Mouse (Mus musculus) kidney, postnatal 14 days (tissue): ENCODE measurements around the gene Pxmp2.

Experiments
- DNase-seq: peaks from one replicate; pipeline ENCODE4 v3.0.0; 2022; ENCODE audit warnings: mixed read lengths

Gene Pxmp2

GRCm38 (mm10) chr5:110285770-110286445, at the start of gene Pxmp2, which contains the start of gene Pole:
Gene Pxmp2, minus strand, starts transcription at chr5:110286186.
Gene Pole, plus strand, starts transcription at chr5:110286306.
- peak; percentile 95 for DNase-seq

DNA sequence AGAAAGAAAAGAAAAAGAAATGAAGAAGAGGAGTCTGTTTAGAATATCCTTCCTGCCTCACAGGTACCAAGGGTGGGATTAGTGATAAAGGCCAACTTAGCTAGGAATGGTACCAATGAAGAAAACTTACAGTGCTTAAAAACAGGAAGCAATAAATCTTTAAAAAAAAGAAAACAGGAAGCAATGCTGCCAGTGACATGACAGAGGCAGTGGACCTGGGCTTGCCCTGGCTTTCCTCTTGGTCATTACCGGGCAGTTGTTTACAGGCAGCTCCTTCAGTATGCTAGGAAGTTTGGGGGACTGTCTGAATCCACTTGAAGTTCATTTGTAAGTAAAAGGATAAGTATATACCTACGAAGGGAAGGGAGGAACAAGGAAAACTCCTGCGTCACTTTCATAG, 44.5 kb upstream of the Pxmp2 start:
- peak; percentile 31 for DNase-seq

GRCm38 (mm10) chr5:110313127-110313526, 27.1 kb upstream of the Pxmp2 start:
- no peak for DNase-seq

GRCm38 (mm10) chr5:110308861-110309260, 22.9 kb upstream of the Pxmp2 start:
- no peak for DNase-seq

DNA sequence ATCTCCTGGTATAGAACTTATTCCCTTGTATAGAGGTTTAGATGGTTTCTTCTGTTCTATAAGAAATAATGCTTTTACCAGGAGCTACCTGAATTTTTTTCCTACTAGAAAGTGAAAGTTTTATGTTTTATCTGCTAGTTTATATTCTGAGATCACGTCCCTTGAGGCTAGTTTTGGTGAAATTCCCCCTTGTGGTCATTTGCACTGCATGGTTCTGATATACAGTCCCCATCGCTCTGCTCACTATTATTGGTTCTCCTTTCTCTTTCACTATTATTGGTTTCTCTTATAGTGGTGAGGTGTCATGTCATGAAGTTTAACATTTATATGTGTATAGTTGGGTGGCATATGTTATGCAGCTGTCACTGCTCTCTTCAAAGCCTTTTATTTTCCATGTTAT, 14.6 kb upstream of the Pxmp2 start:
- no peak for DNase-seq

- no peak for DNase-seq
Observed at GRCm38 (mm10) chr5:110296637-110297036, 10.7 kb upstream of the Pxmp2 start.

GRCm38 (mm10) chr5:110291649-110292048, 5.7 kb upstream of the Pxmp2 start:
- DNase-seq: no peak

GRCm38 (mm10) chr5:110287084-110287475, 1.1 kb upstream of the Pxmp2 start:
- no peak for DNase-seq

DNA sequence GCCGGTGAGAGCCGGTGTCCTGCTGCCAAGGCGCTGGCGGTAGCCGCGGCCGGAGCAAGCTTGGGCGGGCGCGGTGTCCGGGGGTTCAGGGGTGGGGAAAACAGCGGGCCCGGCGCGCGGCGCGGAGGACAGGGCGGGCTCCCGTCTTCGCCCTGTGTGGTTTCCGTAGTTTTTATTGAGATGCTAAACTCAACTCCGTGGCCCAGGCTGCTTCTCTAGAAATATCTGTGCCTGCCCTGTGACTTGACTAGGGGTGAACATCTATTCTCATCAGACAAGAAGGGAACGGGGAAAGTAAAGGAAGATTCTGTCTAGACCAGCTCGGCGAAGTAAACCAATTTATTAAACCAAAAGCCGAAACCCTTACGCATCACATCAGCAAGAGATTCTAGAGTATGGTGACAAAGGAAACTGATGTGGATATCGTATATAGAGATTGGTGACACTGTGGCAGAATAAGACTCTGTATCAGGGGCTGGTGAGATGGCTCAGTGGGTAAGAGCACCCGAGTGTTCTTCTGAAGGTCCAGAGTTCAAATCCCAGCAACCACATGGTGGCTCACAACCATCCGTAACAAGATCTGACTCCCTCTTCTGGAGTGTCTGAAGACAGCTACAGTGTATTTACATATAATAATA, 579 bp upstream of the Pxmp2 start:
- no peak for DNase-seq

DNA sequence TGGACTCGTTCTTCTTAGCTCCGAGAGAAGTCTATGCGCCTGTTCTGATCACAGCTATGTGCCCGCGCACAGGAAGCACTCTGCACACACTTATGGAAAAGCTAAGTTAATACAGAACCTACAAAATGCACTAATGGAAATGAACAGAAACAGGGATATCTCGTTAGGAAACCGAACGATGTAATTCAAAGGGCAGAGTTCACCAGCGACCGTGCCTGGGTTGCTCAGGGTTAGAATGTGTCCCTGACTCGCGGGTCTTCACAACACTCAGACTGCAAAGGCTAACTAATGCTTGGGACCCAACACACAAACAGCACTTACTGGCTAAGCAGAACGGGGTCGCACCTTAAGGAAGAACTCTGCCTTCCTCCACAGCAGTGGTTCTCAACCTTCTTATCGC, 830 bp downstream of the Pxmp2 start:
- peak; percentile 33 for DNase-seq

DNA sequence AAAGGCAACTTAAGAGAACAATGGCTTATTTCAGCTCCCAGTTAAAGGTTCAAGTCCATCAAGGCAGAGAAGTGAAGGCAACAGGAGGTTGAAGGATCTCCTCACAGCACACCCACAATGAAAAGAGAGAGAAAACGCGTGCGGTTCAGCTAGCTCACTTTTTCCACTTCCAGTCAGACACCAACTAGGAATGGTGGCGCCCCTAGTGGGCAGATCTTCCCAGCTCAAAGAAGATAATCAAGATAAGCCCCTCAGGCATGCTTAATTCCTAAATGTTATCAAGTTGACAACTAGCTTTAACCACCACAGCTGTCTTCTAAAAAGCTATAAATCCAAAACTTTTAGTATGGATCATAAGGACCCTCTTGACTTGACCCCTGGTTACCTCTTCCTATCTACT, 1.4 kb downstream of the Pxmp2 start:
- DNase-seq: peak; percentile 66

DNA sequence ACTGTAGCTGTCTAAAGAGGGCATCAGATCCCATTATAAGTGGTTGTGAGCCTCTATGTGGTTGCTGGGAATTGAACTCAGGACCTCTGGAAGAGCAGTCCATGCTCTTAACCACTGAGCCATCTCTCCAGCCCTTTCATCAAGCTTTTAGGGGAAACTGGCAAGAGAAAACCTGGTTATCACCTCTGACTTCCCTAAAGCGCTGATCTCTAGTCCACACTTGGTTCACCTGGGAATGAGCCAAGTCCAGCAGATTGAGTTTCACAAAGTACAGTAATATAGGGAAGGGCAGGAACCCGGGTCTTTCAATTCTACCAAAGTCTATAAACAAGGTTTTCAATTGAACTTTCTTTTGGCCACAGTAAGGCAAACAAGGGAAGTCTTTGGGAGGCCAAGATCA, 4.0 kb downstream of the Pxmp2 start:
- no peak for DNase-seq

DNA sequence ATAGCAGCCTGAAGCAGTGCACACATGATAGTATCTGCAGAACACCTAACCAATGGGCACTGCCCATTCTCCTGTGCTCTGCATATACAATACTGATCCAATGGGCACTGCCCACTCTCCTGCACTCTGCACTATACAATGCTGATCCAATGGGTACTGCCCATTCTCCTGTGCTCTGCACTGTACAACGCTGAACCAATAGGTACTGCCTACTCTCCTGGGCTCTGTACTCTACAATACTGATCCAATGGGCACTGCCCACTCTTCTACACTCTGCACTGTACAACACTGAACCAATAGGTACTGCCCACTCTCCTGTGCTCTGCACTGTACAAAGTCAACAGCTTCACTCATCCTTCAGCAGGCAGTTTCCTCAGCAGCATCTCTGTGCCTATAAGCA, 9.1 kb downstream of the Pxmp2 start:
- DNase-seq: no peak

- no peak for DNase-seq
Observed at GRCm38 (mm10) chr5:110276391-110276790, 9.6 kb downstream of the Pxmp2 start.

- DNase-seq: no peak
Observed at GRCm38 (mm10) chr5:110274846-110275245, 11.1 kb downstream of the Pxmp2 start.

DNA sequence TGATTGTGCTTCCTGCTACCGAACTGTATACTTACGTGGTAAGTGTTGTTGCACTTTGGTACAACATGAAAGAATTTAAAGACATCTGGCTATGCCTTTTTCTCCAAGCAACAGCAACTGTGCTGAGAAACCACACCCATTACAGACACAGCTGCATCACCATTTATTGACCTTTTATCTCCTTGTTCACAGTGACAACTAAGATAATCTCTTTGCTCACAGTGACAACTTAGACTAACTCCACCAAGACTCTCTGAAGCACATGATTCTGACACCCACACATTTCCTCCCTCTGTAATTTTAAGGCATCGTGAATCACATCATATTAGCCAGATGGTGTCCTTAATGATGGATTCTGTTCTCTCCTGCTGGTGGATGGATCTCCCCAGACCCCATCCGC, 11.8 kb downstream of the Pxmp2 start:
- no peak for DNase-seq

DNA sequence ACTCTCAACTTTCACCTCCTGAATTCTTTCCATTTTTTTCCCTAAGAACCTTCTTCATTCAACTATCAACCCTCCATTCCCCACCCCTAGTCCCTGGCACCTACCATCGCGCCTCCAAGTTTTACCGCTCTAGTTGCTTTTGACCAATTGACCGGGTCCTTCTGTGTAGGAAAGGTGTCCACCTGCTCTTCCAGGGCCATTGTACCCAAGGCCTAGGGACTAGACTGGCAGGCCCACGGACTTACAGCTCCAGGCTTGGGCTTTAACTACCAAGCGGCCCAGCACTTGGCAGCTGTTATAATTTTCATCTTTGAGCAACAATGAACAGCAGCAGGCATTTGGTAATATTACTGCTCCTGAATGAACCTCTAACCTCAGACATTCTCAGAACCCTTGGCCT, 15.7 kb downstream of the Pxmp2 start:
- no peak for DNase-seq

DNA sequence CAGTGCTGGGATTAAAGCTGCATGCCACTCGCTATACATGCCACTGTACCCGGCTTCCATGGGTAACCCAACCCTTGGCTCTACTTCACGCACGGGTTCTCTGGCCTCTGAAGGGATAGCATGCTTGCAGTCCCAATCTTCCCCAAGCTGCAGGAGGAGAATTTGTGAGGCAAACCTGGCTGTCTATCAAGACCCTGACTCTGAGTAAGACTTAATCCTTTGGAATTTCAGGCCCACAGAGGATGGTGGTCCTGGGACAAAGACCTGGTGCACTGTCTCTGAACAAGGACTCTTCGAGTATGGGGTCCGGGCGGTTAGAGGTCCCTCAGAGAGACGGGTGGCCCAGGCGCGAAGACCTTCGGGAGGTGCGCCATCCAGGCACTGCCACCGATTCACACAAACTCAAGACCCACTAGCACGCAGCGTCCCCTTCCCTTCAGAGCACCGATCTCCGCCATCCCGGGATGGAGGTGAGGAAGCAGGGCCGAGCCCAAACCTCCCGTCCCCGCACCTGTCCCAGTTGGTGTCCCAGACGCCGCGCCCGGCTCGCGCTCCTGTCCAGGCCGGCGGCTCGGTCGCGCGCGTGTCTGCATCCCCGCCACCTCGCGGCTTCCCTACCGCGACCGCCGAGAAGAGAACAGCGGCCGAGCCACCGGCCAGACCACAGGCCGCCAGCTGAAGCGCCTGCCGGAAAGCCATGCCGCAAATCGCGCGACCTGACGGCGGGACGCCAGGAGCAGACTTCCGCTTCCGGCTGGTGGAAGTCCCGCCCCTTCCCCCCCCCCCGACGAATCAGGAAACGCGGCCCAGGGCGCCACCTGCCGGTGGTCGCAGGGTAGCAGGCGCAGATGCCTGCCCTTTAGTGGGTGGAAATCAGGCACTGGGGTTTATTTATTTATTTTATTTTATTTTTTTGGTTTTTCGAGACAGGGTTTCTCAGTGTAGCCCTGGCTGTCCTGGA, 16.6 kb downstream of the Pxmp2 start, which contains the start of gene Pgam5:
TSS of gene Pgam5 (minus strand) at position 773 of the 961 bp plus-strand sequence.
- DNase-seq: peak; percentile 94

DNA sequence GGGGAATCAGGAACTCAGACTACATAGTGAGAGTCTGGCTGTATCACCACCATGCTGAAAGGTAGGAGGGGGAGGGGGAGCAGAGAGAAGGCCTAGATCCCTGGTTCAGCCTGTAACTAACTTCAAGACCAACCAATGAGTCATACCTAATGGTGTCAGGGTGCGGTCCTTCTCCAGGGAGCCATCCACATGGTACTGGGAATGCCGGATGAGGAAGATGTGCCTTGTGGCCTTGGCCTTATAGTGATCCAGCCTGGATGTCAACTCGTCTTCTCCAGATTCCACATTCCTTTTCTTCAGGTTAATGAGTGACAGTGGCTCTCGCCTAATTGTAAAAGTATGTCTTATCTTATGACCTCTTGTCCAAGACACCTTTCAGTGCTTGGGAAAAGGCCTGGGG, 19.0 kb downstream of the Pxmp2 start:
- DNase-seq: no peak

- no peak for DNase-seq
Observed at GRCm38 (mm10) chr5:110244091-110244490, 41.9 kb downstream of the Pxmp2 start.

DNA sequence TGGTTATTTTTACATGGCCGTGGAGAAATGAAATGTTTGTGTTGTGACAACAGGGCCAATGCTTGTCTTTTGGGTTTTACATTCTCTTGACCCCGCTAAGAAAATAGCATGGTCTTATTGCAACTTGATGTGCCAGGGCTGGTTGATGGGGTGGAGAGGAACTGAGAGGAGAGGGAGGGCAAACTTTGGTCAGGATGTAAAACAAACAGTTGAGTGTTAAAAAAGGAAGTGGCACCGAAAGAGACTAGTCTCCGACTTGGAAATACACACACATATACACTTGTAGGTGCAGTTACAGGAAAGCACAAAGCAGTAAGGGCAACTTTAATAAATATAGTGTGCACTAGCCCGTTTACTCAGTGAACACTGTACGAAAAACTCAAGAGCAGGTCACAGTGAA, 53.6 kb downstream of the Pxmp2 start:
- DNase-seq: no peak

DNA sequence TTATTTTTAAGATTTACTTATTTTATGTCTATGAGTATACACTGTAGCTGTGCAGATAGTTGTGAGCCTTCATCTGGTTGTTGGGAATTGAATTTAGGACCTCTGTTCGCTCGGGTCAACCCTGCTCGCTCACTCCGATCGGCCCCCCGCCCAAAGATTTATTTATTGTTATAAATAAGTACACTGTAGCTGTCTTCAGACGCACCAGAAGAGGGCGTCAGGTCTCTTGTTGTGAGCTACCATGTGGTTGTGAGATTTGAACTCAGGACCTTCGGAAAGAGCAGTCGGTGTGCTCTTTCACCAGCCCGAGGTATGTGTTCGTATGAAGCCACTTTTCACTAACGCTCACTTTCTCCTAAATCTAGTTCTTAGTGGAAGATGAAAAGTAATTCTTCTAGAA, 54.3 kb downstream of the Pxmp2 start:
- DNase-seq: peak; percentile 9

DNA sequence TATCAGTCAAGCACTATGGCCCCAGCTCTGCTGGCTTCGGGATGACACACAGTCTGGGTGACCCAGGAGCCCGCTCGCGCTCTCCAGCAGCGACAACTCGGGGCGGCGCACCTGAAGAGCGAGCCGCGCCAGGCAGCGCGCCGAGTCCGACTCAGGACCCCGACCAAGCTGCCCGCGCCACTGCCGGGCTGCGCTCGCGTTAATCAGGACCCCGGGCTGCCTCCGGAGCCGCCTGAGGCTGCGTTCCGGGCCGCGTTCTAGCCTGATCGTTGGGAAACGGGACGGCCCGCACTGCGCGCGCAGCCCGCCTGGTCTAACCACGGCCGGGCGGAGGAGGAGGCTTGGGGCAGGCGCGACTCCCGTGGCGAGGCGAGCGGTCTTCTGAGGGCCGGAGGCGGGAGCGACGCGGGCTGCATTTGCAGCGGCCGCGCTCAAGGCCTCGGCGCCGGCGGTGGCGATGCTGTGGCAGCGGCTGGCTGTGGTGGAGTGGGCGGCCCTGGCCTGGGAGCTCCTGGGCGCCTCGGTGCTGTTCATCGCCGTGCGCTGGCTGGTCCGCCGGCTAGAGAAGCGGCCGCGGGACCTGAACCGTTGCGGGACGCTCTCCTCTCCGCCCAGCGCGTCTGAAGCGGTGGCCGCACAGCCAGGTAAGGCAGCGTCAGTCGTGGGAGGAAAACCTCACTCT, 55.1 kb downstream of the Pxmp2 start, which contains the start of gene Ankle2:
TSS of gene Ankle2 (plus strand) at position 225 of the 682 bp plus-strand sequence.
- DNase-seq: peak; percentile 95
